Mouse (Mus musculus) gastrocnemius, adult 18-20 months (tissue): Measurements from ENCODE around the gene Rhcg. TPM values are rescaled to one million over a fixed set of nuclear protein-coding genes. Genes with fewer than 3 reads are reported as not detected.
A peak's percentile ranks its signal among the peaks of the same experiment; 100 is the strongest.

Source experiments
- DNase-seq: peaks from one replicate; pipeline ENCODE4 v3.0.0; 2021; ENCODE audit warnings: low spot score
- total RNA-seq, 2 experiments: library from RNA; stranded (reverse); gene quantifications; 2 replicates each; pipeline ENCODE4 v1.2.3; 2021

Gene Rhcg
- total RNA-seq, 2 experiments from 2014 or later, result not detected

GRCm38 (mm10) chr7:79602006-79602405 is 15.5 kb downstream of the Rhcg start:
- no peak for DNase-seq

- DNase-seq, result no peak
These were observed 17.3 kb downstream of the Rhcg start for GRCm38 (mm10) chr7:79600122-79600521.

- peak; percentile 31 for DNase-seq
These were observed 22.6 kb downstream of the Rhcg start for GRCm38 (mm10) chr7:79594854-79595253.

GRCm38 (mm10) chr7:79591812-79592731 is 25.4 kb downstream of the Rhcg start:
- no peak for DNase-seq

GRCm38 (mm10) chr7:79590560-79591110 is 26.8 kb downstream of the Rhcg start:
- no peak for DNase-seq

GRCm38 (mm10) chr7:79589763-79590559 is 27.5 kb downstream of the Rhcg start:
- no peak for DNase-seq

- no peak for DNase-seq
These were observed 29.2 kb downstream of the Rhcg start for GRCm38 (mm10) chr7:79588284-79588683.

GRCm38 (mm10) chr7:79578851-79579241 is 38.6 kb downstream of the Rhcg start:
- no peak for DNase-seq

GRCm38 (mm10) chr7:79577931-79578850 is 39.3 kb downstream of the Rhcg start:
- no peak for DNase-seq

- DNase-seq, result no peak
These were observed 40.2 kb downstream of the Rhcg start for GRCm38 (mm10) chr7:79577096-79577874.

- DNase-seq, result peak; percentile 47
These were observed 40.8 kb downstream of the Rhcg start for GRCm38 (mm10) chr7:79576659-79577058.

GRCm38 (mm10) chr7:79572191-79572818 is 45.2 kb downstream of the Rhcg start:
- DNase-seq, result no peak

GRCm38 (mm10) chr7:79568937-79569535 is 48.4 kb downstream of the Rhcg start:
- no peak for DNase-seq

- DNase-seq, result no peak
These were observed 49.2 kb downstream of the Rhcg start for GRCm38 (mm10) chr7:79568212-79568611.

GRCm38 (mm10) chr7:79563675-79564074 is 53.8 kb downstream of the Rhcg start:
- no peak for DNase-seq

- no peak for DNase-seq
These were observed 55.1 kb downstream of the Rhcg start for GRCm38 (mm10) chr7:79562385-79562784.

GRCm38 (mm10) chr7:79558698-79559097 is 58.8 kb downstream of the Rhcg start:
- DNase-seq, result no peak

GRCm38 (mm10) chr7:79557728-79558221 is 59.7 kb downstream of the Rhcg start:
- no peak for DNase-seq
